Mouse (Mus musculus): ENCODE results near the gene Mast4.
A peak's percentile ranks its signal among the peaks of the same experiment; 100 is the strongest.

Gene Mast4

GRCm38 (mm10) chr13:102973853-102974252, 360.4 kb downstream of the Mast4 start:
- DNase-seq (ENCODE audit: low spot score): no peak

- no peak for DNase-seq (ENCODE audit: low spot score)
Measured at GRCm38 (mm10) chr13:102963471-102963870, 370.8 kb downstream of the Mast4 start.

GRCm38 (mm10) chr13:102958273-102959270, 375.7 kb downstream of the Mast4 start:
- no peak for DNase-seq (ENCODE audit: low spot score)

- DNase-seq (ENCODE audit: low spot score): no peak
Measured at GRCm38 (mm10) chr13:102957508-102958272, 376.6 kb downstream of the Mast4 start.

- no peak for DNase-seq (ENCODE audit: low spot score)
Measured at GRCm38 (mm10) chr13:102955506-102955905, 378.8 kb downstream of the Mast4 start.

DNA sequence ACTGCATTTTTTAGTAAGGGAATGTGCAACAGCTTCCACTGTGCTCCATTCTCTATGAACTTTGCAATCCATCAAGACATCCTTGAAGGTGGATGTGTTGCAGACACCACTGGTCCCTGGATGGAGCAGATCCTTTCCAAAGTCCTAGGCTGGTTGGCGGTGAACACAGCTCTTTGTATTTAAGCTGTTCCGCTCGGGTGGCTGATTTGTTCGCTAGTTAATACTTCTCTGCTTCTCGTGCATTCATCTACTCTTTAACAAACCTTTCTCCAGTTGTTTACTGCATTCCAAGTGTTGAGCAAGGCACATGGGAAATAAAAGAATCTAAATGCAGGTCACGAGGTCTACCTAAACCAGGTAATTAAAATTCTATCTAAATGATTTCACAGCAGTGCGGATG, 384.5 kb downstream of the Mast4 start:
- no peak for DNase-seq (ENCODE audit: low spot score)

- no peak for DNase-seq (ENCODE audit: low spot score)
Measured at GRCm38 (mm10) chr13:102948966-102949365, 385.3 kb downstream of the Mast4 start.

DNA sequence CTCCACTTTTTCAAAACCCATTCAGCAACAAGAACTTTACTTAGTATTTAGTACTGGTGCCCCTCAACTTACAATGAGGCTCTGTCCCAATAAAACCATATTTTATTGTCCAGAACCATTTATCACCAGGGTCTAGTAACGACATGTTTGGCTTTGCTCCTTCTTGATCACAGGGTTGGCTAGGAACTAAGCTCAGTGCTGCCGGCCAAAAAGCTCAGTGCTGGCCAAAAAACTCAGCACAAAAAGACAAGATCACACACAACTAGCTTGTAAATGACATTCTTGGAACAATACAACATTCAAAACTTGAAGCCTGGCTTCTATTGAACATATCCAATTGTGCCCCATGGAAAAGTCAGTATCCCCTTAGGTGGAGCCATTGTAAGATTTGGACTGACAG, 386.8 kb downstream of the Mast4 start:
- peak; percentile 14 for DNase-seq (ENCODE audit: low spot score)

- DNase-seq (ENCODE audit: low spot score): no peak
Measured at GRCm38 (mm10) chr13:102946024-102946821, 388.1 kb downstream of the Mast4 start.

DNA sequence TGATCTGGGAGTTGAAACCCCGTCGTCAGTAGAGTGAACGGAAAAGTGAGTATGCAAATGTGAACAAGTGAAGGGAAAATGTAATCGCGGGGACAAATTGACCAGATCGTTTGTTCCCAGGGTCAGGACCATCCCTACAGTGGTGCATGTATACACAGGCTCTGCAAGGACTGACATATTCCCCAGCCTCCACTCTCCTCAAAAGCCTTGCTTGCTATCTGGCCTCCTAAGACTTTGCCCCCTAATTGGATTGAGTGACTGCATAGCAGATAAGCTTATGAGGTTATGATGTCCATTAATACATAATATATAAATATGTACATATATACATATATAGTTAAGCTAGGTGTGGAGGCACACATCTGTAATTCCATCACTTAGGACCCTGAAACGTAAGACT, 388.8 kb downstream of the Mast4 start:
- no peak for DNase-seq (ENCODE audit: low spot score)

DNA sequence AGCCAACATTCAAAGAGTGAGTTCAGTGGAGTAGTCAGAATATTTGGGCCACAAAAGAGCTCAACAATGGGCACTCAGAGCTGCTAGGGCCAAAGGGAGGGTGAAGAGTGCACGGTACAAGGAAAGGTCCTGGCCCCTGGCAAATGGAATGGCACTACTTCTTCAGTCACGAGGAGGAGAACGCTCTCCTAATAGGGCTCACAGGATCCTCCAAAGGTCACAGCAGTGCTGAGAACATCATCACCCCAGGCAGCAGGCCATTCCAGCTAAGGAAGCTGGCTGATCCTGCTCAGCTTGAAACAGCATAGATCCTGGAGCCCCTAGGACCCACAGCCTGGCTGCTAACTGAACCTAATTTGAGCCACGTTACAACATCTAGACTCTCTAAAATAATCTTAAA, 389.8 kb downstream of the Mast4 start:
- DNase-seq (ENCODE audit: low spot score): no peak

GRCm38 (mm10) chr13:102942557-102942956, 391.7 kb downstream of the Mast4 start:
- no peak for DNase-seq (ENCODE audit: low spot score)

GRCm38 (mm10) chr13:102940476-102940875, 393.8 kb downstream of the Mast4 start:
- DNase-seq (ENCODE audit: low spot score): no peak

- no peak for DNase-seq (ENCODE audit: low spot score)
Measured at GRCm38 (mm10) chr13:102936233-102936632, 398.1 kb downstream of the Mast4 start.

DNA sequence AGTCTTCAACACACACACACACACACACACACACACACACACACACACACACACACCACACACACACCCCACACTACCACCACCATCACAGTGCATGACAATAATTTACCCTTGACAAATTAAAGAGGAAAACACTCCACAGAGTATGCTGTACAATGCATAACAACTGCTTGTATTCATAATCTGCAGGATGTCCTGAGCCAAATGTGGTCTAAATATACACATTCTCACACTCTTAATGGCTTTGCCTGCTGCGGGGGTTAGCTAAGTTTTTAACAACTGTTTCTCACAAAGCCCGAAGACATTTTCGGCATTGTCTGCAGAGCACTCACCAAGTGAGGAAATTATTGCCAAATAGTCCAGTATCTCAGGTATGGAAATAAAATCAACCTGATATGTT, 398.5 kb downstream of the Mast4 start:
- DNase-seq (ENCODE audit: low spot score): no peak

- DNase-seq (ENCODE audit: low spot score): no peak
Measured at GRCm38 (mm10) chr13:102933702-102934101, 400.6 kb downstream of the Mast4 start.

GRCm38 (mm10) chr13:102932434-102932833, 401.9 kb downstream of the Mast4 start:
- no peak for DNase-seq (ENCODE audit: low spot score)

DNA sequence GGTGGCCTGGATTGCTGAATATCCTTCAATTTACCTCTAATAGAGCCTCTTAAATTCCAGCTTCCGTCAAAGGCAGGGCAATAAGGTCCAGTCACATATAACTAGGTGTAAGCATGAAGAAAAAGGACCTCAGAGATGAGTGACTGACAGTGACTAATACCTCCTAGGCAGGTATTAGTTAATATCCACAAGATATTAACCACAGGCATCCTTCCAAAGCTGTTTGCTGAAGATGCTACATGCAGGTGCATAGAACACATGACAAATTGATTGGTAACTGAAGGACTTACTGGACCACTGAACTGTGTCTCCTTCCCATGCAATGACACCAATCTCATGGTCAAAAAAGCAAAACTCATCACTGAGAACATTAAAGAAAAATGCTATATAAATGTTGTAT, 402.3 kb downstream of the Mast4 start:
- DNase-seq (ENCODE audit: low spot score): no peak

DNA sequence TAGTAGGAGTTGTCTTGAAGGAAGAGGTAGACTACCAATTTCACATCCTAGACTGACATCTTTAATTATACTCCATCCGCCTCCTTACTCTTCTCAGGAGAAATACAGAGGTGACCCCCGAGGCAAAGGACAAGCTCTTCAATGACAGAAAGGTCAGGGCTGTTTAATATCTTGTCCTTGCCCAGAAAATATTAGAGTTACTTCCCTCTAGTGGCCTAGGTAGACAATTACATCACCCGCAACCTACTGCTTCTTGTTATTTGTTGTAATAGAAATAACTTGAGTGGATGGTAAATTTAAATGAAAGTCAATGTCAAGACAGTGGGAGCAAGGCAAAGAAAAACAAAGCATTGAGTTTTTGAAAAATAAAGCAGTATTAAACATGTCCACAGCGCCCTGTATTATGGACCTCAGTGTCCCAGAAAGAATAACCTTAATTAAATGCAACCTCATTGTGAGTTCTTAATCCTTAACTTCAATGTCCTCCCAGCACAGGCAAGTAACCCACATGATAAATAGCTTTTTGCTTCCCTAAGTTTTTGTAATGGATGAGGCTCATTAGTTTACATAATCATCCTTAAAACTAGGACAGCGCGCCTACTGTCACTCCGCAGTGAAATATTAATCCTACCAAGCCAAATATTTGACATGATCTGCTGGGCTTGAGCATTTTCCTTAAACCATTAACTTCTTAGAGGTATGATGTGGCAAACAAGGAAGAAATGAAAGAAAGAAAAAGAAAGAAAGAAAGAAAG, 408.3 kb downstream of the Mast4 start:
- no peak for DNase-seq (ENCODE audit: low spot score)

DNA sequence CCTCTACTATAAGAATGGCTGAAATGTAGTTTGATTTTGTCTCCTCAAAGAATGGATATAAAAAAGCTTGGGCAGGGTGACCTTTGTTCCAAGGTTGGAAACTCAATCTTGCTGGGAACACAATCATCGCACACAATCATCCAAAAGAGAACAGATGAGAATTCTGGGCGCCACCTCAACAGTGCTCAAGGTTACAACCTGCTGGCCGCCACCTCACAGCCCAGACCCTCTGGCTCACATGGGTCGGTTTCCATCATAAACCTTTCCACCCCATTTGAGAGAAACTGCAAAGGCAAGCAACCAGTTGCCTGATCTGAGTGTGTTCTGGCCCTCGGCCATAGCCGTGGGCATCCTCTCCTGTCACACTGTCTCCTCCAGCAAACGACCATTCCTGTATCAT, 414.6 kb downstream of the Mast4 start:
- no peak for DNase-seq (ENCODE audit: low spot score)

- DNase-seq (ENCODE audit: low spot score): no peak
Measured at GRCm38 (mm10) chr13:102918616-102919015, 415.7 kb downstream of the Mast4 start.
